Mouse (Mus musculus): Measurements from ENCODE around the gene Adam23. TPM values are rescaled to one million over a fixed set of nuclear protein-coding genes. Genes with fewer than 3 reads are reported as not detected.

Gene Adam23
- polyA plus RNA-seq, 1 experiment from 2014 or later = 4.1 TPM

- Histone ChIP-seq H3K9ac (ENCODE audit: low read length) (no peak overlapping the region), H3K36me3 (ENCODE audit: control insufficient read depth, insufficient read depth, low read length) (no peaks in the 10 kb centered on the region), H3K4me1 (ENCODE audit: control insufficient read depth, insufficient read depth, low read length) (no peaks in the 10 kb centered on the region), H3K27ac (replicated peaks; ENCODE audit: low read depth, low read length) (no peak overlapping the region), H3K4me2 (ENCODE audit: low read depth, severe bottlenecking) (no peak overlapping the region), H3K27me3 (ENCODE audit: control insufficient read depth, insufficient read depth, low read length) (no peaks in the 10 kb centered on the region), H3K4me3 (ENCODE audit: low read depth, low read length) (no peak overlapping the region), H3K9me3 (ENCODE audit: control insufficient read depth, low read length) (no peaks in the 10 kb centered on the region)
- no peak for DNase-seq (ENCODE audit: low spot score)
- WGBS = 56% methylated on average over 3 of the region's 3 CpGs
- ATAC-seq (ENCODE audit: insufficient number of reproducible peaks, low FRiP score, low TSS enrichment, low read depth) = no peak
Measured at GRCm38 (mm10) chr1:63437529-63437928, 8.2 kb upstream of the Adam23 start.

DNA sequence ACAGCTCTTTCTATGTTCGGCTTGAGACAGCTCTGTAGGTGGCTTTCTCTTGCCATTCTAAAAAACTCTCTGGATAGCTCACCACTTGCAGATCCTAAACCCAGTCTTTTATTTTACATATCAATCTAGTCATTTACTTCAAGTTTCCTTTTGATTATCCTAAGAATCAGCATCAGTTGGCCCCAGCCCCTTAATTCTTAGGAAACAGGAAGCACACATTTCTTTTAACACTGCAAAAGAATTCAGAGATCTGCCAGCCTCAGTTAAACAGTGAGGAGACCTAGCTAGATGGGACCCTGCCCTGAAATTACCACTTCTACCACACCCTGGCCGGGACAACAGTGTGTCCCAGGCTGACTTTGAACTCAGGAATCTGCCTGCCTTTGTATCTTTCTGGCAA lies 3.5 kb upstream of the Adam23 start:
- Histone ChIP-seq H3K4me3 (ENCODE audit: low read depth, low read length) (no peak overlapping the region), H3K27ac (replicated peaks; ENCODE audit: low read depth, low read length) (no peak overlapping the region), H3K9me3 (ENCODE audit: control insufficient read depth, low read length) (no peaks in the 10 kb centered on the region), H3K9ac (ENCODE audit: low read length) (no peak overlapping the region), H3K36me3 (ENCODE audit: control insufficient read depth, insufficient read depth, low read length) (no peaks in the 10 kb centered on the region), H3K4me2 (ENCODE audit: low read depth, severe bottlenecking) (no peak overlapping the region), H3K4me1 (ENCODE audit: control insufficient read depth, insufficient read depth, low read length) (no peaks in the 10 kb centered on the region), H3K27me3 (ENCODE audit: control insufficient read depth, insufficient read depth, low read length) (no peaks in the 10 kb centered on the region; the same call in 1 of the 2 replicates)
- DNase-seq (ENCODE audit: low spot score) (no peak), ATAC-seq (ENCODE audit: insufficient number of reproducible peaks, low FRiP score, low TSS enrichment, low read depth) (no peak)
- WGBS = 59% methylated on average over 2 of the region's 2 CpGs

GRCm38 (mm10) chr1:63442616-63443015 lies 3.1 kb upstream of the Adam23 start:
- no peak overlapping the region for H3K4me2 ChIP-seq (ENCODE audit: low read depth, severe bottlenecking)
- no peaks in the 10 kb centered on the region; the same call in 1 of the 2 replicates for H3K27me3 ChIP-seq (ENCODE audit: control insufficient read depth, insufficient read depth, low read length)
- H3K9ac ChIP-seq (ENCODE audit: low read length) = no peak overlapping the region
- H3K36me3 ChIP-seq (ENCODE audit: control insufficient read depth, insufficient read depth, low read length) = no peaks in the 10 kb centered on the region
- no peaks in the 10 kb centered on the region for H3K4me1 ChIP-seq (ENCODE audit: control insufficient read depth, insufficient read depth, low read length)
- DNase-seq (ENCODE audit: low spot score) (no peak), ATAC-seq (ENCODE audit: insufficient number of reproducible peaks, low FRiP score, low TSS enrichment, low read depth) (no peak)
- no peak overlapping the region for H3K27ac ChIP-seq (replicated peaks; ENCODE audit: low read depth, low read length)
- H3K9me3 ChIP-seq (ENCODE audit: control insufficient read depth, low read length) = no peaks in the 10 kb centered on the region
- WGBS = 77% methylated on average over 4 of the region's 4 CpGs
- no peak overlapping the region for H3K4me3 ChIP-seq (ENCODE audit: low read depth, low read length)

GRCm38 (mm10) chr1:63445149-63445609 lies 512 bp upstream of the Adam23 start:
- Histone ChIP-seq H3K9ac (ENCODE audit: low read length) (peak overlapping the region; percentile 72; the same call in 1 of the 2 replicates), H3K4me2 (ENCODE audit: low read depth, severe bottlenecking) (peak overlapping the region; percentile 99; the same call in 1 of the 2 replicates), H3K27ac (replicated peaks; ENCODE audit: low read depth, low read length) (no peak overlapping the region), H3K36me3 (ENCODE audit: control insufficient read depth, insufficient read depth, low read length) (no peaks in the 10 kb centered on the region), H3K4me1 (ENCODE audit: control insufficient read depth, insufficient read depth, low read length) (no peaks in the 10 kb centered on the region), H3K9me3 (ENCODE audit: control insufficient read depth, low read length) (no peaks in the 10 kb centered on the region), H3K27me3 (ENCODE audit: control insufficient read depth, insufficient read depth, low read length) (no peaks in the 10 kb centered on the region; the same call in 1 of the 2 replicates), H3K4me3 (ENCODE audit: low read depth, low read length) (peak overlapping the region; percentile 69)
- DNase-seq (ENCODE audit: low spot score) (no peak), ATAC-seq (ENCODE audit: insufficient number of reproducible peaks, low FRiP score, low TSS enrichment, low read depth) (no peak)
- 57% methylated on average over 10 of the region's 10 CpGs for WGBS

GRCm38 (mm10) chr1:63446047-63446704 lies 485 bp downstream of the Adam23 start:
- Histone ChIP-seq H3K4me2 (ENCODE audit: low read depth, severe bottlenecking) (peak overlapping the region; percentile 99), H3K9ac (ENCODE audit: low read length) (peak overlapping the region; percentile 72), H3K4me3 (ENCODE audit: low read depth, low read length) (peak overlapping the region; percentile 69), H3K9me3 (ENCODE audit: control insufficient read depth, low read length) (no peaks in the 10 kb centered on the region), H3K27me3 (ENCODE audit: control insufficient read depth, insufficient read depth, low read length) (no peaks in the 10 kb centered on the region; the same call in 1 of the 2 replicates), H3K36me3 (ENCODE audit: control insufficient read depth, insufficient read depth, low read length) (no peaks in the 10 kb centered on the region), H3K4me1 (ENCODE audit: control insufficient read depth, insufficient read depth, low read length) (no peaks in the 10 kb centered on the region), H3K27ac (replicated peaks; ENCODE audit: low read depth, low read length) (no peak overlapping the region)
- ATAC-seq (ENCODE audit: insufficient number of reproducible peaks, low FRiP score, low TSS enrichment, low read depth) = peak; percentile 67; the same call in 1 of the 2 replicates
- WGBS = under 1% methylated on average over 35 of the region's 68 CpGs
- peak; percentile 51 for DNase-seq (ENCODE audit: low spot score)

GRCm38 (mm10) chr1:63446721-63447120 lies 1.0 kb downstream of the Adam23 start:
- no peaks in the 10 kb centered on the region; the same call in 1 of the 2 replicates for H3K27me3 ChIP-seq (ENCODE audit: control insufficient read depth, insufficient read depth, low read length)
- ATAC-seq (ENCODE audit: insufficient number of reproducible peaks, low FRiP score, low TSS enrichment, low read depth) (no peak), DNase-seq (ENCODE audit: low spot score) (no peak)
- no peak overlapping the region for H3K27ac ChIP-seq (replicated peaks; ENCODE audit: low read depth, low read length)
- WGBS = 64% methylated on average over 2 of the region's 2 CpGs
- no peaks in the 10 kb centered on the region for H3K36me3 ChIP-seq (ENCODE audit: control insufficient read depth, insufficient read depth, low read length)
- H3K4me1 ChIP-seq (ENCODE audit: control insufficient read depth, insufficient read depth, low read length) = no peaks in the 10 kb centered on the region
- peak overlapping the region; percentile 69 for H3K4me3 ChIP-seq (ENCODE audit: low read depth, low read length)
- H3K4me2 ChIP-seq (ENCODE audit: low read depth, severe bottlenecking) = peak overlapping the region; percentile 99
- no peaks in the 10 kb centered on the region for H3K9me3 ChIP-seq (ENCODE audit: control insufficient read depth, low read length)
- no peak overlapping the region for H3K9ac ChIP-seq (ENCODE audit: low read length)

GRCm38 (mm10) chr1:63450091-63450490 lies 4.4 kb downstream of the Adam23 start:
- Histone ChIP-seq H3K4me2 (ENCODE audit: low read depth, severe bottlenecking) (no peak overlapping the region), H3K27ac (replicated peaks; ENCODE audit: low read depth, low read length) (no peak overlapping the region), H3K9me3 (ENCODE audit: control insufficient read depth, low read length) (no peaks in the 10 kb centered on the region), H3K27me3 (ENCODE audit: control insufficient read depth, insufficient read depth, low read length) (no peaks in the 10 kb centered on the region; the same call in 1 of the 2 replicates), H3K4me3 (ENCODE audit: low read depth, low read length) (no peak overlapping the region), H3K36me3 (ENCODE audit: control insufficient read depth, insufficient read depth, low read length) (no peaks in the 10 kb centered on the region), H3K9ac (ENCODE audit: low read length) (no peak overlapping the region), H3K4me1 (ENCODE audit: control insufficient read depth, insufficient read depth, low read length) (no peaks in the 10 kb centered on the region)
- no peak for DNase-seq (ENCODE audit: low spot score)
- 85% methylated on average over 4 of the region's 4 CpGs for WGBS
- ATAC-seq (ENCODE audit: insufficient number of reproducible peaks, low FRiP score, low TSS enrichment, low read depth) = no peak

GRCm38 (mm10) chr1:63453332-63453887 lies 7.7 kb downstream of the Adam23 start:
- no peaks in the 10 kb centered on the region for H3K4me1 ChIP-seq (ENCODE audit: control insufficient read depth, insufficient read depth, low read length)
- H3K36me3 ChIP-seq (ENCODE audit: control insufficient read depth, insufficient read depth, low read length) = no peaks in the 10 kb centered on the region
- no peak overlapping the region for H3K9ac ChIP-seq (ENCODE audit: low read length)
- H3K27ac ChIP-seq (replicated peaks; ENCODE audit: low read depth, low read length) = no peak overlapping the region
- no peak for DNase-seq (ENCODE audit: low spot score)
- H3K27me3 ChIP-seq (ENCODE audit: control insufficient read depth, insufficient read depth, low read length) = no peaks in the 10 kb centered on the region
- H3K4me3 ChIP-seq (ENCODE audit: low read depth, low read length) = no peak overlapping the region
- ATAC-seq (ENCODE audit: insufficient number of reproducible peaks, low FRiP score, low TSS enrichment, low read depth) = no peak
- WGBS = 60% methylated on average over 5 of the region's 5 CpGs
- no peaks in the 10 kb centered on the region for H3K9me3 ChIP-seq (ENCODE audit: control insufficient read depth, low read length)
- H3K4me2 ChIP-seq (ENCODE audit: low read depth, severe bottlenecking) = no peak overlapping the region
